Mouse (Mus musculus) cerebellum, adult 2 months (tissue): ENCODE results near the gene Olfr314.

Source experiments
- CTCF ChIP-seq: fragments of 200-500 bp; IDR thresholded peaks from 2 replicates; pipeline ENCODE4 v1.5.1; 2011; ENCODE audit warnings: low read depth, mild to moderate bottlenecking, control low read depth, low read length, moderate library complexity, borderline replicate concordance; ENCODE audit not compliant: insufficient read depth
- POLR2A ChIP-seq: fragments of 200-500 bp; IDR thresholded peaks from 2 replicates; pipeline ENCODE4 v1.6.1; 2011; ENCODE audit warnings: low read length, control low read depth, borderline replicate concordance; ENCODE audit not compliant: insufficient read depth

- TF ChIP-seq POLR2A (no peak), CTCF (no peak)
These were observed 4.9 kb downstream of the Olfr314 start for GRCm38 (mm10) chr11:58787651-58788050.
